Mouse (Mus musculus) ES-E14 (cell line): ENCODE measurements around the gene Crygd. TPM values are rescaled to one million over a fixed set of nuclear protein-coding genes. Genes with fewer than 3 reads are reported as not detected.

Experiments used
- DNase-seq: peaks from one replicate; pipeline ENCODE4 v3.0.0-alpha.2; 2013; ENCODE audit warnings: low read depth, low spot score
- H3K27ac ChIP-seq: 2 replicates; pipeline ENCODE4 v1.5.1; 2012; ENCODE audit warnings: low read depth, mild to moderate bottlenecking, low read length, moderate library complexity, mixed read lengths; ENCODE audit not compliant: poor library complexity, insufficient read depth, severe bottlenecking
- H3K36me3 ChIP-seq: 2 replicates; pipeline ENCODE4 v1.6.1; 2012; ENCODE audit warnings: mild to moderate bottlenecking, low read length, moderate library complexity, mixed read lengths; ENCODE audit not compliant: control insufficient read depth, poor library complexity, insufficient read depth, severe bottlenecking
- H3K4me1 ChIP-seq, 2 experiments: fragments of 150-350 bp in 1 of 2; sonication (generic) in 1 of 2; 2 replicates each; pipeline ENCODE4 v1.6.1; 2012; ENCODE audit warnings: low read length in 2 of 2, mild to moderate bottlenecking in 1 of 2, mixed read lengths in 1 of 2; ENCODE audit not compliant: control insufficient read depth in 2 of 2, insufficient read depth in 2 of 2, poor library complexity in 1 of 2
- H3K4me3 ChIP-seq, 2 experiments: fragments of 150-350 bp in 1 of 2; sonication (generic) in 1 of 2; 2 replicates each; pipeline ENCODE4 v1.5.1; 2012; ENCODE audit warnings: low read length in 2 of 2, low read depth in 1 of 2, mild to moderate bottlenecking in 1 of 2, mixed read lengths in 1 of 2; ENCODE audit not compliant: insufficient read depth in 1 of 2, poor library complexity in 1 of 2, severe bottlenecking in 1 of 2
- H3K9ac ChIP-seq: 2 replicates; pipeline ENCODE4 v1.6.1; 2012; ENCODE audit warnings: low read depth, mild to moderate bottlenecking, low read length, mixed read lengths; ENCODE audit not compliant: poor library complexity, insufficient read depth, severe bottlenecking
- H3K9me3 ChIP-seq: fragments of 150-350 bp; sonication (generic); 2 replicates; pipeline ENCODE4 v1.6.1; 2012; ENCODE audit warnings: low read depth, mild to moderate bottlenecking, low read length; ENCODE audit not compliant: control insufficient read depth, insufficient read depth
- CHD2 ChIP-seq: IDR thresholded peaks from 2 replicates; pipeline ENCODE4 v1.6.1; 2014; ENCODE audit warnings: mild to moderate bottlenecking, low read depth, low read length, inconsistent platforms
- HCFC1 ChIP-seq: IDR thresholded peaks from 2 replicates; pipeline ENCODE4 v1.6.1; 2012; ENCODE audit warnings: low read length, inconsistent platforms, borderline replicate concordance; ENCODE audit not compliant: insufficient read depth
- MAFK ChIP-seq: IDR thresholded peaks from 2 replicates; pipeline ENCODE4 v1.6.1; 2014; ENCODE audit warnings: mild to moderate bottlenecking, low read depth, low read length, inconsistent platforms; ENCODE audit not compliant: insufficient read depth
- ZC3H11A ChIP-seq: IDR thresholded peaks from 2 replicates; pipeline ENCODE4 v1.6.1; 2012; ENCODE audit warnings: low read depth, mild to moderate bottlenecking, inconsistent platforms, low read length, borderline replicate concordance
- ZNF384 ChIP-seq: IDR thresholded peaks from 2 replicates; pipeline ENCODE4 v1.6.1; 2012; ENCODE audit warnings: low read depth, low read length, inconsistent platforms
- in situ Hi-C, 2 experiments: fragments of 600-800 bp; cut with MboI; formaldehyde crosslinking; loops; one replicate each; pipeline ENCODE4 v1.15.1; 2025; ENCODE audit warnings: low sequenced_read_pairs in 2 of 2, inconsistent platforms in 1 of 2; ENCODE audit not compliant: unreplicated experiment in 2 of 2
- total RNA-seq: library from RNA; depleted of rRNA; stranded (reverse); fragments of 300-350 nt; gene quantifications from 2 replicates; pipeline ENCODE4 v1.2.3, GENCODE M21; 2012

Crygd gene
- total RNA-seq, 1 experiment, result 1.6 TPM

GRCm38 (mm10) chr1:65048781-65049180, 14.5 kb downstream of the Crygd start:
- Histone ChIP-seq H3K4me3 (no peak overlapping the region), H3K9ac (no peak overlapping the region), H3K27ac (no peak overlapping the region), H3K4me1 (peaks cover 7 to 15% of the 10 kb centered on the region in 2 experiments), H3K36me3 (no peaks in the 10 kb centered on the region), H3K9me3 (no peaks in the 10 kb centered on the region)
- in situ Hi-C loops, result no loop called here
- TF ChIP-seq MAFK, result no peak
- no peak for TF ChIP-seq ZNF384
- no peak for TF ChIP-seq CHD2
- no peak for TF ChIP-seq HCFC1
- no peak for TF ChIP-seq ZC3H11A
- DNase-seq, result no peak

GRCm38 (mm10) chr1:65046401-65047109, 16.7 kb downstream of the Crygd start:
- no peaks in the 10 kb centered on the region for H3K9me3 ChIP-seq
- no peaks in the 10 kb centered on the region for H3K36me3 ChIP-seq
- H3K9ac ChIP-seq, result no peak overlapping the region
- H3K27ac ChIP-seq, result no peak overlapping the region
- peaks cover 3 to 6% of the 10 kb centered on the region in 2 experiments; a peak in 2 of 4 replicates for H3K4me1 ChIP-seq
- no peak for DNase-seq
- TF ChIP-seq HCFC1, result no peak
- no peak for TF ChIP-seq CHD2
- no peak for TF ChIP-seq ZNF384
- peak; percentile 56; the same call in 1 of the 2 replicates for TF ChIP-seq ZC3H11A
- no peak overlapping the region for H3K4me3 ChIP-seq
- in situ Hi-C loops, result no loop called here

- H3K9ac ChIP-seq, result no peak overlapping the region
- in situ Hi-C loops, result no loop called here
- H3K4me1 ChIP-seq, result peaks cover 6 to 16% of the 10 kb centered on the region in 2 experiments; a peak in 3 of 4 replicates
- H3K9me3 ChIP-seq, result no peaks in the 10 kb centered on the region
- H3K4me3 ChIP-seq, result no peak overlapping the region
- H3K27ac ChIP-seq, result no peak overlapping the region
- no peaks in the 10 kb centered on the region for H3K36me3 ChIP-seq
- TF ChIP-seq HCFC1, result no peak
- no peak for TF ChIP-seq MAFK
- TF ChIP-seq ZC3H11A, result no peak
- TF ChIP-seq ZNF384, result no peak
- DNase-seq, result no peak
These were observed 19.8 kb downstream of the Crygd start for GRCm38 (mm10) chr1:65043433-65043832.

GRCm38 (mm10) chr1:65041837-65042236, 21.4 kb downstream of the Crygd start:
- TF ChIP-seq CHD2, result no peak
- no peak for TF ChIP-seq HCFC1
- no peak for TF ChIP-seq MAFK
- TF ChIP-seq ZNF384, result no peak
- TF ChIP-seq ZC3H11A, result no peak
- Histone ChIP-seq H3K4me3 (no peak overlapping the region), H3K9ac (no peak overlapping the region), H3K36me3 (no peaks in the 10 kb centered on the region), H3K9me3 (no peaks in the 10 kb centered on the region), H3K4me1 (peaks cover 8 to 16% of the 10 kb centered on the region in 2 experiments; a peak in 3 of 4 replicates), H3K27ac (no peak overlapping the region)
- no peak for DNase-seq
- in situ Hi-C loops, result no loop called here

GRCm38 (mm10) chr1:65040806-65041205, 22.4 kb downstream of the Crygd start:
- peaks cover 8 to 16% of the 10 kb centered on the region in 2 experiments; a peak in 3 of 4 replicates for H3K4me1 ChIP-seq
- no peak overlapping the region for H3K9ac ChIP-seq
- H3K36me3 ChIP-seq, result no peaks in the 10 kb centered on the region
- DNase-seq, result no peak
- in situ Hi-C loops, result no loop called here
- H3K27ac ChIP-seq, result no peak overlapping the region; the same call in 1 of the 2 replicates
- no peaks in the 10 kb centered on the region for H3K9me3 ChIP-seq
- H3K4me3 ChIP-seq, result no peak overlapping the region
- TF ChIP-seq CHD2, result peak; percentile 39; the same call in 1 of the 2 replicates
- TF ChIP-seq HCFC1, result peak; percentile 40; the same call in 1 of the 2 replicates
- TF ChIP-seq ZNF384, result no peak
- no peak for TF ChIP-seq ZC3H11A
- TF ChIP-seq MAFK, result no peak
